Mouse (Mus musculus) thymus, adult 2 months (tissue): ENCODE measurements around the gene Chd6.

Source experiments
- CTCF ChIP-seq: fragments of 200-500 bp; IDR thresholded peaks from 2 replicates; pipeline ENCODE4 v1.5.1; 2012; ENCODE audit warnings: mild to moderate bottlenecking, control low read depth, low read length, moderate library complexity, borderline replicate concordance; ENCODE audit not compliant: control insufficient read depth, poor library complexity, insufficient read depth; ENCODE audit errors: extremely low read depth
- POLR2A ChIP-seq: fragments of 200-500 bp; IDR thresholded peaks from 2 replicates; pipeline ENCODE4 v1.6.1; 2012; ENCODE audit warnings: mild to moderate bottlenecking, low read length, control low read depth, moderate library complexity; ENCODE audit not compliant: control insufficient read depth, poor library complexity, insufficient read depth; ENCODE audit errors: extremely low read depth

DNA sequence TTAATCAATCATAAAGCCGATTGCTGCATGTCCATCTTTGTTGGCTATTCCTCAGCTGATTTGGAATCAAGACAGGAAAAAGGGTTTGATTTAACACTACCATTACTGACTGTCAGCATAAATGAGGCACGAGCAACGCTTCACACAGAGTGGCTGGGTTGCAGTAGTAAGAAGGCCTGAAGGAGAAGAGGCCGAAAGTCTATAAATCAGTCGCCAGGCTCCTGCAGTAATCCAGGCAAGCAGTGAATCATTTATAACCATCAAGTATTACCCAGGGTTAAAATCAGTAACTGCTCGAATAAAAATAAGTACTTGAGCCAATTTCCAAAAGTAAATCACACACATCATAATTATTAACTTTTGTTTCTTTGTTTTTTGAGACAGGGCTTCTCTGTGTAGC, 59.4 kb downstream of the Chd6 start:
- TF ChIP-seq CTCF (no peak), POLR2A (no peak)
